Mouse (Mus musculus): ENCODE data around the gene Nr1d1.

The Nr1d1 gene

GRCm38 (mm10) chr11:98751221-98751782, 23.8 kb downstream of the Nr1d1 start:
- DNase-seq (ENCODE audit: low read depth, low spot score), result no peak

GRCm38 (mm10) chr11:98750351-98751201, 24.6 kb downstream of the Nr1d1 start:
- no peak for DNase-seq (ENCODE audit: low read depth, low spot score)

DNA sequence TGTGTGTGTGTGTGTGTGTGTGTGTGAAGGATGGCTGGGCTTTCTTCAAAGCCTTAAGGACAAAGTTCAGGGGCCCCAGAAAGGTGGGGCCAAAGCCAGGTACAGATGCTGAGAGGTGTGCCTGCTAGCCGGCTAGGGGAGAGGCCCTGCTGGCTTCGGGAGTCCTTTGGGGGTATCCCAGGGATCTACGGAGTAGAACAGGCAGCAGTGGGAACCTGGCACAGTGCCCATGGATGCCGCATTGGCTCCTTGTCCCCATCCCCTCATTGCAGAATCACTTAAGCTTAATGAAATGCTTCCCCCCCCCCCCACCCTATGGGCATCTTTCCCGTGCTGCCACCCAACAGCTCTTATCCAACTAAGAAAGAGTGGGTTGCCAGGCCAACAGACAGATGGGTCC, 25.4 kb downstream of the Nr1d1 start:
- no peak for DNase-seq (ENCODE audit: low read depth, low spot score)

DNA sequence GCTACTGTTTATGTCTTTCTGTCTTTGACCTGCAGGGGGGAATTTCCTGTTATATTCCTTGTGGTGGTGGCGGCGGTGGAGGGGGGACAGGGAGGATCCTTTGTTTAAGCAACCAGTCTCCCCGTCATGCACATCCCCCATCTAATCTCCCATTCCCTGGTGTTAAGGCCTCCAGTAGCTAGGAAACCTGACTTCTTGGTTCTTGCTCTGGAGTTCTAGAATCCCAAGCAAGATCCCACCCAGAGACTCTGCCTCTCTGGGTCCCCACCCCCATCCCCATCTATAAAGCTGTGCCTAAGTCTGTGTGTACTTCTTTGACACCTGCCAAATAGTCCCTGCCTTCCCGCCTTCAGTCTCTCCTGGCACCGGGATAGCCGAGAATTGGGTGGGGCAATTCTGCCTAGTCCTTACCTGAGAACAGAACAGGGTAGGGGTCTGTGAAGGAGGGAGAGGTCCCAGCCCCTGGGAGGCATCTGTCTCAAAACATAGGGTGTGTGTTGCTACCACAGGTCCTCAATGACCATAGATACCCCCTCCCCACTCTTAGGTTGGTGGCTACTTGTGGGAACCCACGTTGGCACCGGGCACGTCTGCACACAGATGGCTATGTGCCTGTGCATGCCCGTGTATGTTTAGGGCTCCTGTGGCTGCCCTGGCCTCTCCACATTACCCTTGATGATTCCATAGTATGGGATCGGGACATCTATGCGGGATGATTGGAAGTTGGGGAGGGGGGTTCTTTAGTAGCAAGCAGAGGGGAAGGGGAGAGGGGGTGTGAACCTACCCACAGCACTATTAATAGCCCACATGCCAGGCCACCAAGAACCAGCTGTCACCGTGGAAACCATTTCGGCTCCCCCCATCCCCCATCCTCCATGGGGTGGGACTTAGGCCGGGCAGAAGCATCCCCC, 26.4 kb downstream of the Nr1d1 start:
- no peak for DNase-seq (ENCODE audit: low read depth, low spot score)

DNA sequence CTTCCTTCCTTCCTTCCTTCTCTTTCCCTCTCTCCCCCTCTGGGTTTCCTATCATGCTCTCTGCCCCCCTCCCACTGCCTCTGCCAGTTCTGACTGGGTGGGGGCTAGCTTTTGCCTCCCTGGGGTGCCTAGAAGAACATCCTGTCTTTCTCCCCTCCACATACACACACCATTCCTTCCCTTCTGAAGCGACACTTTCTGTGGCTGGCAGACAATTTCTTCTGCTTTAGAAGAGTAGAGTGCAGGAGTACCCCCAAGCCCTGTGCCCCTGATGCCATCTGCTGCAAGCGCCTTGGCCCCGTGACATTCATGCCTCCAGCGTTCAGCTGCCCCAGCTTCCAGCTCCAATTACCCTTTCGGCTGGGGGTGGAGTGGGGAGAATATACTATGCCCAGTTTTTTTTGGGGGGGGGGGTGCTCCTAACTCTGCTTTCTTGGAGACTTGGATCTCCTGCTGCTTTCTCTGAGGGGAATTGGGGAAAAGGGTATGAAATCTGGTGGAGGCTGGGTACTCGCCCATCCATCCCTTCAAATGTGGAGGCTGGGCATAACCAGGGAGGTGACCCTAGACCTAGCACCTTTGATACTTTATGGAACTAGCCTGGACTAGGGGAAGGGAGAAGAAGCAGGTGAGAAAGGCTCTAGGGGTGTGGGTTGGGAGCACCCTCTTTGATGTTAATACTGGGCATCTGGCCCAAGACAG, 27.2 kb downstream of the Nr1d1 start:
- DNase-seq (ENCODE audit: low read depth, low spot score), result no peak

GRCm38 (mm10) chr11:98746855-98747693, 28.1 kb downstream of the Nr1d1 start:
- DNase-seq (ENCODE audit: low read depth, low spot score), result peak; percentile 75

- no peak for DNase-seq (ENCODE audit: low read depth, low spot score)
These were observed 28.9 kb downstream of the Nr1d1 start for GRCm38 (mm10) chr11:98745932-98746853.

GRCm38 (mm10) chr11:98744456-98745019, 30.6 kb downstream of the Nr1d1 start:
- DNase-seq (ENCODE audit: low read depth, low spot score), result no peak

- no peak for DNase-seq (ENCODE audit: low read depth, low spot score)
These were observed 31.3 kb downstream of the Nr1d1 start for GRCm38 (mm10) chr11:98743655-98744345.

GRCm38 (mm10) chr11:98742397-98743291, 32.5 kb downstream of the Nr1d1 start:
- no peak for DNase-seq (ENCODE audit: low read depth, low spot score)

DNA sequence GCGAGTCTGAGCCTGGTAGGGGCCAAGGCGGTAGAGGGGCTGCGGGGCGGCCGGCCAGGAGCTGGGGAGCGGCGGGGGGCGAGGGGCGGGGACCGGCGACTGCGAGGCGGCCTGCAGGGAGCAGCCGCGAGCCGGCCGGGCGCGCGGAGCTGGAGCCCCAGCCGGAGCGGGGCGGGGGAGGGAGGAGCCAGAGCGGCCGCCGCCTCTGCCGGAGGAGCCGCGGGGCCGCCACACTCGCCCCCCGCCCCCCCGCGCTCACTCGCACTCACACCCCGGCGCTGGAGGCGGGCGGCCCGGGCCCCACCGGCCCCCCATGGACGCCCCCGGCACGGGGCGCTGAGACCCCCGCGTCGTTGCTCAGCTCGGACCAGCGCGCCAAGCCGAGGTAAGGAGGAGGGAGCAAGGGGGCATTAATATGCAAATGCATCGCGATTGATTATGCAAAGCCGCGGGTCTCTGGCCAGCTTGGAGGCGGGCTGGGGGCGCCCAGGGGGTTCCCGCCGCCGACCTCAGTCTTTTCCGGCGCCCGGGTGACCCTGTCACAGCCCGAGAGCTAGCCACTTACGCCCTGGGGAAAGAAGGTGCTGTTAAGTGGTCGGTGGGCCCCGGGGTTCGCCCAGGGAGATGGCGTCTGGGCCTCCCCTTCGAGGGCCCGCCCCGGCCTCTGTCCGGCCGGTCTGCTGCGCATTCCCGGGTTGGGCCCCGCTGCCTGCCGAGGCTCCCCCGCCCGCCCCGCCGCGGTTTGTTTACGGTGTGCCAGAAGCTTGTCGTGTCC, 33.3 kb downstream of the Nr1d1 start:
- DNase-seq (ENCODE audit: low read depth, low spot score), result no peak

- DNase-seq (ENCODE audit: low read depth, low spot score), result no peak
These were observed 34.0 kb downstream of the Nr1d1 start for GRCm38 (mm10) chr11:98741051-98741620.

DNA sequence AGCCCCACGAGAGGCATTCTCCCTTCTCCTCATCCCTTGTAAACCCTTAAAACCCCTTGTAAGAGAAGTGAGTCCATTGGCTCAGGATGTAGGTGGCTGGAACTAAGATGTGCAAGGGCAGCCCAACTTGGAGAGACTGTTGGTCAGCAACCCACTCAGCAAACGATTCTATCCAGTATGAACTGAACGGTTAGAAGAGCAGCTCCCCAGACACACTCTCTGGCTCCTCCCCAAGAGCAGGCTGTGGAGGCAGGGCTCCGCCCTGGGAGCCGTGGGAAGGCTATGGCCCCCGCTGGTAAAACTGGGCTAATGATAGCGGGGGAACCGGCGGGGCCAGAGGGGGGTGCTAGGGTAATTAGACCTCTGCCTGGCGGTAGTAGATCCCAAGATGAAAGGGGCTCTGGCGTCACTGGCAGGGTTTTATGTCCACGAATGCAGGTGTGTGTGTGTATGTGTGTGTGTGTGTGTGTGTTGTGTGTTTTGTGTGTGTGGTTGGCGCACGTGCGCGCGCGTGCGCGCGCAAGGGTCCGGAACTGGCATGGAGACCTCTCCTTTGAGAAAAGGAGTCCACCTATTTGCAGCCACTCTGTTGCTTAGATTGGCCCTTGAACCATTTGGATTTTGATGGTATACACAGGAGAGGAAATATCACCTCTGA, 34.6 kb downstream of the Nr1d1 start, which contains the start of gene Thra:
Gene Thra, plus strand, starts transcription at position 246 of the 658 bp plus-strand sequence.
- DNase-seq (ENCODE audit: low read depth, low spot score), result peak; percentile 68

GRCm38 (mm10) chr11:98740026-98740392, 35.1 kb downstream of the Nr1d1 start:
- no peak for DNase-seq (ENCODE audit: low read depth, low spot score)

DNA sequence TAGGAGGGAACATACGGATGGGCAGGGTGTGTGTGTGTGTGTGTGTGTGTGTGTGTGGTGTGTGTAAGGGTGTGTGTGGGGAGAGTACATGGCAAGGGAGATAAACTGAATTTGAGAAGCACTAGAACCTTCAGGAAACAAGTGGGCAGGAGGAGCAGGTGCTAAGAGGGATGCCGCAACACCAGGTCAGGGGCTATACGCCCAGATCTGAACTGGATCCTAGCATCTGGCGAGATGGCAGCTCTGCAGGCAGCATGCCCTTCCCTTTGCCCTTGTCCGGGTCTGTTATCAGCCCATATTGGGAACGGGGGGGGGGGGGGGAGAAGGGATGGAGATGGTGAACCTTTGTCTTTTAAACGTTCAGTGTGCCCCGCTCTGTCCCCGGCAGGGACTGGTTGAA, 36.2 kb downstream of the Nr1d1 start:
- DNase-seq (ENCODE audit: low read depth, low spot score), result no peak

- DNase-seq (ENCODE audit: low read depth, low spot score), result no peak
These were observed 36.7 kb downstream of the Nr1d1 start for GRCm38 (mm10) chr11:98738428-98738911.
